Mouse (Mus musculus): ENCODE data around the gene Poglut1. TPM values are rescaled to one million over a fixed set of nuclear protein-coding genes. Genes with fewer than 3 reads are reported as not detected.

The Poglut1 gene
- polyA plus RNA-seq, 1 experiment from 2014 or later = 33.5 TPM

GRCm38 (mm10) chr16:38587572-38587971, 37.5 kb upstream of the Poglut1 start:
- Histone ChIP-seq H3K4me2 (no peak overlapping the region), H3K27me3 (ENCODE audit: control insufficient read depth, insufficient read depth, low read length) (no peaks in the 10 kb centered on the region), H3K9ac (ENCODE audit: low read depth, low read length) (no peak overlapping the region), H3K9me3 (replicated peaks; ENCODE audit: control insufficient read depth, low read length) (no peaks in the 10 kb centered on the region), H3K36me3 (ENCODE audit: control insufficient read depth, insufficient read depth, low read length) (peaks cover 22% of the 10 kb centered on the region), H3K4me3 (ENCODE audit: low read depth, low read length) (no peak overlapping the region), H3K4me1 (ENCODE audit: control insufficient read depth, insufficient read depth, low read length) (0 out of 2 replicates have a peak, but pooled peaks cover 3% of the 10 kb centered on the region), H3K27ac (ENCODE audit: low read depth, low read length) (no peak overlapping the region)
- 89% methylated on average over 4 of the region's 4 CpGs for WGBS (ENCODE audit: insufficient replicate concordance)
- no peak for ATAC-seq (replicated peaks; ENCODE audit: insufficient number of reproducible peaks, low FRiP score, low TSS enrichment)

GRCm38 (mm10) chr16:38587163-38587562, 37.1 kb upstream of the Poglut1 start:
- 80% methylated on average over 5 of the region's 5 CpGs for WGBS (ENCODE audit: insufficient replicate concordance)
- Histone ChIP-seq H3K27ac (ENCODE audit: low read depth, low read length) (no peak overlapping the region), H3K4me1 (ENCODE audit: control insufficient read depth, insufficient read depth, low read length) (0 out of 2 replicates have a peak, but pooled peaks cover 3% of the 10 kb centered on the region), H3K9me3 (replicated peaks; ENCODE audit: control insufficient read depth, low read length) (no peaks in the 10 kb centered on the region), H3K9ac (ENCODE audit: low read depth, low read length) (no peak overlapping the region), H3K27me3 (ENCODE audit: control insufficient read depth, insufficient read depth, low read length) (no peaks in the 10 kb centered on the region), H3K4me2 (no peak overlapping the region), H3K36me3 (ENCODE audit: control insufficient read depth, insufficient read depth, low read length) (peaks cover 23% of the 10 kb centered on the region), H3K4me3 (ENCODE audit: low read depth, low read length) (no peak overlapping the region)
- no peak for ATAC-seq (replicated peaks; ENCODE audit: insufficient number of reproducible peaks, low FRiP score, low TSS enrichment)

GRCm38 (mm10) chr16:38585186-38585585, 35.1 kb upstream of the Poglut1 start:
- no peak overlapping the region for H3K27ac ChIP-seq (ENCODE audit: low read depth, low read length)
- no peak for ATAC-seq (replicated peaks; ENCODE audit: insufficient number of reproducible peaks, low FRiP score, low TSS enrichment)
- no peaks in the 10 kb centered on the region for H3K27me3 ChIP-seq (ENCODE audit: control insufficient read depth, insufficient read depth, low read length)
- no peak overlapping the region for H3K4me3 ChIP-seq (ENCODE audit: low read depth, low read length)
- H3K4me1 ChIP-seq (ENCODE audit: control insufficient read depth, insufficient read depth, low read length) = no peaks in the 10 kb centered on the region
- H3K9ac ChIP-seq (ENCODE audit: low read depth, low read length) = no peak overlapping the region
- peaks cover 24% of the 10 kb centered on the region for H3K36me3 ChIP-seq (ENCODE audit: control insufficient read depth, insufficient read depth, low read length)
- H3K4me2 ChIP-seq = no peak overlapping the region
- 82% methylated on average over 5 of the region's 5 CpGs for WGBS (ENCODE audit: insufficient replicate concordance)
- H3K9me3 ChIP-seq (replicated peaks; ENCODE audit: control insufficient read depth, low read length) = no peaks in the 10 kb centered on the region

GRCm38 (mm10) chr16:38584761-38585160, 34.7 kb upstream of the Poglut1 start:
- Histone ChIP-seq H3K9me3 (replicated peaks; ENCODE audit: control insufficient read depth, low read length) (no peaks in the 10 kb centered on the region), H3K4me2 (no peak overlapping the region), H3K27ac (ENCODE audit: low read depth, low read length) (no peak overlapping the region), H3K4me1 (ENCODE audit: control insufficient read depth, insufficient read depth, low read length) (no peaks in the 10 kb centered on the region), H3K27me3 (ENCODE audit: control insufficient read depth, insufficient read depth, low read length) (no peaks in the 10 kb centered on the region), H3K9ac (ENCODE audit: low read depth, low read length) (no peak overlapping the region), H3K36me3 (ENCODE audit: control insufficient read depth, insufficient read depth, low read length) (peaks cover 24% of the 10 kb centered on the region), H3K4me3 (ENCODE audit: low read depth, low read length) (no peak overlapping the region)
- no peak for ATAC-seq (replicated peaks; ENCODE audit: insufficient number of reproducible peaks, low FRiP score, low TSS enrichment)
- 85% methylated on average over 7 of the region's 7 CpGs for WGBS (ENCODE audit: insufficient replicate concordance)

GRCm38 (mm10) chr16:38571481-38571880, 21.4 kb upstream of the Poglut1 start:
- H3K4me3 ChIP-seq (ENCODE audit: low read depth, low read length) = no peak overlapping the region
- no peak overlapping the region for H3K27ac ChIP-seq (ENCODE audit: low read depth, low read length)
- no peaks in the 10 kb centered on the region for H3K9me3 ChIP-seq (replicated peaks; ENCODE audit: control insufficient read depth, low read length)
- H3K4me2 ChIP-seq = no peak overlapping the region
- H3K9ac ChIP-seq (ENCODE audit: low read depth, low read length) = no peak overlapping the region
- no peaks in the 10 kb centered on the region for H3K27me3 ChIP-seq (ENCODE audit: control insufficient read depth, insufficient read depth, low read length)
- H3K4me1 ChIP-seq (ENCODE audit: control insufficient read depth, insufficient read depth, low read length) = no peaks in the 10 kb centered on the region
- WGBS (ENCODE audit: insufficient replicate concordance) = 100% methylated on average over 3 of the region's 3 CpGs
- peaks cover 17% of the 10 kb centered on the region; the same call in 1 of the 2 replicates for H3K36me3 ChIP-seq (ENCODE audit: control insufficient read depth, insufficient read depth, low read length)
- no peak for ATAC-seq (replicated peaks; ENCODE audit: insufficient number of reproducible peaks, low FRiP score, low TSS enrichment)

- no peak overlapping the region for H3K4me2 ChIP-seq
- no peak overlapping the region for H3K27ac ChIP-seq (ENCODE audit: low read depth, low read length)
- H3K27me3 ChIP-seq (ENCODE audit: control insufficient read depth, insufficient read depth, low read length) = no peaks in the 10 kb centered on the region
- 95% methylated on average over 5 of the region's 5 CpGs for WGBS (ENCODE audit: insufficient replicate concordance)
- H3K9me3 ChIP-seq (replicated peaks; ENCODE audit: control insufficient read depth, low read length) = no peaks in the 10 kb centered on the region
- no peak overlapping the region for H3K4me3 ChIP-seq (ENCODE audit: low read depth, low read length)
- no peaks in the 10 kb centered on the region for H3K4me1 ChIP-seq (ENCODE audit: control insufficient read depth, insufficient read depth, low read length)
- no peak for ATAC-seq (replicated peaks; ENCODE audit: insufficient number of reproducible peaks, low FRiP score, low TSS enrichment)
- H3K36me3 ChIP-seq (ENCODE audit: control insufficient read depth, insufficient read depth, low read length) = peaks cover 17% of the 10 kb centered on the region; the same call in 1 of the 2 replicates
- H3K9ac ChIP-seq (ENCODE audit: low read depth, low read length) = no peak overlapping the region
Observed at GRCm38 (mm10) chr16:38568192-38568591, 18.1 kb upstream of the Poglut1 start.

- H3K4me3 ChIP-seq (ENCODE audit: low read depth, low read length) = peak overlapping the region; percentile 97
- H3K4me2 ChIP-seq = peak overlapping the region; percentile 72
- peak overlapping the region; percentile 91 for H3K9ac ChIP-seq (ENCODE audit: low read depth, low read length)
- no peak overlapping the region for H3K27ac ChIP-seq (ENCODE audit: low read depth, low read length)
- H3K4me1 ChIP-seq (ENCODE audit: control insufficient read depth, insufficient read depth, low read length) = no peaks in the 10 kb centered on the region; the same call in 1 of the 2 replicates
- WGBS (ENCODE audit: insufficient replicate concordance) = 28% methylated on average over 10 of the region's 10 CpGs
- no peaks in the 10 kb centered on the region for H3K27me3 ChIP-seq (ENCODE audit: control insufficient read depth, insufficient read depth, low read length)
- H3K36me3 ChIP-seq (ENCODE audit: control insufficient read depth, insufficient read depth, low read length) = peaks cover 6% of the 10 kb centered on the region; the same call in 1 of the 2 replicates
- no peaks in the 10 kb centered on the region for H3K9me3 ChIP-seq (replicated peaks; ENCODE audit: control insufficient read depth, low read length)
- ATAC-seq (replicated peaks; ENCODE audit: insufficient number of reproducible peaks, low FRiP score, low TSS enrichment) = no peak
Observed at GRCm38 (mm10) chr16:38563516-38563915, 13.5 kb upstream of the Poglut1 start.

- WGBS (ENCODE audit: insufficient replicate concordance) = under 1% methylated on average over 25 of the region's 25 CpGs
- peak; percentile 55 for ATAC-seq (replicated peaks; ENCODE audit: insufficient number of reproducible peaks, low FRiP score, low TSS enrichment)
- H3K9ac ChIP-seq (ENCODE audit: low read depth, low read length) = peak overlapping the region; percentile 91
- peak overlapping the region; percentile 81 for H3K27ac ChIP-seq (ENCODE audit: low read depth, low read length)
- H3K4me2 ChIP-seq = peak overlapping the region; percentile 72
- no peaks in the 10 kb centered on the region for H3K27me3 ChIP-seq (ENCODE audit: control insufficient read depth, insufficient read depth, low read length)
- H3K9me3 ChIP-seq (replicated peaks; ENCODE audit: control insufficient read depth, low read length) = no peaks in the 10 kb centered on the region
- H3K4me3 ChIP-seq (ENCODE audit: low read depth, low read length) = peak overlapping the region; percentile 97
- no peaks in the 10 kb centered on the region; the same call in 1 of the 2 replicates for H3K4me1 ChIP-seq (ENCODE audit: control insufficient read depth, insufficient read depth, low read length)
- peaks cover 3% of the 10 kb centered on the region; the same call in 1 of the 2 replicates for H3K36me3 ChIP-seq (ENCODE audit: control insufficient read depth, insufficient read depth, low read length)
Observed at GRCm38 (mm10) chr16:38562968-38563327, 12.9 kb upstream of the Poglut1 start.

Measured in heart, embryonic 11.5 days (tissue).